Mouse (Mus musculus) MEL (cell line): Measurements from ENCODE around the gene Kcna6. TPM values are rescaled to one million over a fixed set of nuclear protein-coding genes. Genes with fewer than 3 reads are reported as not detected.

Source experiments
- DNase-seq: peaks from one replicate; pipeline ENCODE4 v3.0.0; 2011; ENCODE audit warnings: low read depth, low spot score
- H3K27ac ChIP-seq: 2 replicates; pipeline ENCODE4 v1.5.1; 2012; ENCODE audit warnings: low read depth, mild to moderate bottlenecking, control low read depth, low read length, moderate library complexity; ENCODE audit not compliant: control insufficient read depth
- H3K27me3 ChIP-seq, 2 experiments: fragments of 150-350 bp in 1 of 2; sonication (generic) in 1 of 2; 2 replicates each; pipeline ENCODE4 v1.6.1; 2012; ENCODE audit warnings: low read length in 2 of 2, mild to moderate bottlenecking in 2 of 2, improper control_type of control experiment in 1 of 2, moderate library complexity in 1 of 2; ENCODE audit not compliant: insufficient read depth in 2 of 2, control insufficient read depth in 1 of 2
- H3K36me3 ChIP-seq, 2 experiments: 2 replicates each; pipeline ENCODE4 v1.6.1; 2012 to 2014; ENCODE audit warnings: low read length in 2 of 2, improper control_type of control experiment in 1 of 2, inconsistent platforms in 1 of 2, mild to moderate bottlenecking in 1 of 2; ENCODE audit not compliant: insufficient read depth in 2 of 2, control insufficient read depth in 1 of 2
- H3K4me1 ChIP-seq, 2 experiments: fragments of 150-350 bp in 1 of 2; sonication (generic) in 1 of 2; 2 replicates each; pipeline ENCODE4 v1.6.1; 2012; ENCODE audit warnings: low read length in 2 of 2, improper control_type of control experiment in 1 of 2, mild to moderate bottlenecking in 1 of 2; ENCODE audit not compliant: insufficient read depth in 2 of 2, control insufficient read depth in 1 of 2
- H3K4me3 ChIP-seq, 2 experiments: fragments of 150-350 bp in 1 of 2; sonication (generic) in 1 of 2; 2 replicates each; pipeline ENCODE4 v1.5.1; 2012; ENCODE audit warnings: low read depth in 2 of 2, low read length in 2 of 2, mild to moderate bottlenecking in 2 of 2, moderate library complexity in 2 of 2, control low read depth in 1 of 2, improper control_type of control experiment in 1 of 2; ENCODE audit not compliant: control insufficient read depth in 1 of 2, insufficient read depth in 1 of 2
- H3K79me2 ChIP-seq: 2 replicates; pipeline ENCODE4 v1.6.1; 2012; ENCODE audit warnings: mild to moderate bottlenecking, low read length, moderate library complexity; ENCODE audit not compliant: control insufficient read depth, poor library complexity, insufficient read depth
- H3K9ac ChIP-seq: 2 replicates; pipeline ENCODE4 v1.6.1; 2012; ENCODE audit warnings: low read depth, mild to moderate bottlenecking, control low read depth, low read length, moderate library complexity; ENCODE audit not compliant: control insufficient read depth, poor library complexity, severe bottlenecking
- H3K9me3 ChIP-seq: fragments of 150-350 bp; sonication (generic); replicated peaks from 2 replicates; pipeline ENCODE4 v1.6.1; 2012; ENCODE audit warnings: mild to moderate bottlenecking, low read length, improper control_type of control experiment, moderate library complexity; ENCODE audit not compliant: insufficient read depth
- BHLHE40 ChIP-seq: IDR thresholded peaks from 2 replicates; pipeline ENCODE4 v1.6.1; 2012; ENCODE audit warnings: low read depth, mild to moderate bottlenecking, inconsistent platforms, low read length, improper control_type of control experiment, borderline replicate concordance
- E2F4 ChIP-seq: IDR thresholded peaks from 2 replicates; pipeline ENCODE4 v1.6.1; 2011; ENCODE audit warnings: low read depth, low read length, improper control_type of control experiment, borderline replicate concordance
- ELF1 ChIP-seq: IDR thresholded peaks from 2 replicates; pipeline ENCODE4 v1.6.1; 2014; ENCODE audit warnings: low read depth, mild to moderate bottlenecking, inconsistent platforms, low read length, improper control_type of control experiment, moderate library complexity
- EP300 ChIP-seq, 2 experiments: IDR thresholded peaks; 2 replicates each; pipeline ENCODE4 v1.6.1; 2011; ENCODE audit warnings: improper control_type of control experiment in 2 of 2, low read length in 2 of 2, low read depth in 1 of 2, mild to moderate bottlenecking in 1 of 2
- KAT2A ChIP-seq: conservative IDR thresholded peaks from 2 replicates; pipeline ENCODE4 v1.6.1; 2012; ENCODE audit warnings: low read depth, low read length, improper control_type of control experiment, inconsistent platforms
- MAFK ChIP-seq: IDR thresholded peaks from 2 replicates; pipeline ENCODE4 v1.6.1; 2011; ENCODE audit warnings: low read depth, mild to moderate bottlenecking, low read length, improper control_type of control experiment, borderline replicate concordance
- MAX ChIP-seq: IDR thresholded peaks from 2 replicates; pipeline ENCODE4 v1.6.1; 2011; ENCODE audit warnings: low read length, improper control_type of control experiment
- MAZ ChIP-seq: IDR thresholded peaks from 2 replicates; pipeline ENCODE4 v1.6.1; 2012; ENCODE audit warnings: low read depth, mild to moderate bottlenecking, inconsistent platforms, low read length, improper control_type of control experiment
- MEF2A ChIP-seq: IDR thresholded peaks from 2 replicates; pipeline ENCODE4 v1.6.1; 2014; ENCODE audit warnings: low read depth, mild to moderate bottlenecking, inconsistent platforms, low read length, improper control_type of control experiment; ENCODE audit not compliant: poor library complexity, insufficient replicate concordance, severe bottlenecking; ENCODE audit errors: extremely low read depth
- MXI1 ChIP-seq: IDR thresholded peaks from 2 replicates; pipeline ENCODE4 v1.6.1; 2011; ENCODE audit warnings: mild to moderate bottlenecking, low read depth, low read length, improper control_type of control experiment
- MYB ChIP-seq: IDR thresholded peaks from 2 replicates; pipeline ENCODE4 v1.6.1; 2011; ENCODE audit warnings: mild to moderate bottlenecking, low read depth, low read length, improper control_type of control experiment
- NRF1 ChIP-seq: IDR thresholded peaks from 2 replicates; pipeline ENCODE4 v1.6.1; 2014; ENCODE audit warnings: low read depth, mild to moderate bottlenecking, inconsistent platforms, low read length, improper control_type of control experiment, moderate library complexity; ENCODE audit not compliant: poor library complexity, insufficient read depth, severe bottlenecking
- POLR2A ChIP-seq, 2 experiments: IDR thresholded peaks; 2 replicates each; pipeline ENCODE4 v1.6.1; 2011 to 2012; ENCODE audit warnings: low read length in 2 of 2, mild to moderate bottlenecking in 2 of 2, control low read depth in 1 of 2, improper control_type of control experiment in 1 of 2, low read depth in 1 of 2, moderate library complexity in 1 of 2; ENCODE audit not compliant: control insufficient read depth in 1 of 2, insufficient read depth in 1 of 2, poor library complexity in 1 of 2
- POLR2AphosphoS2 ChIP-seq: IDR thresholded peaks from 2 replicates; pipeline ENCODE4 v1.6.1; 2011; ENCODE audit warnings: low read length, improper control_type of control experiment
- RAD21 ChIP-seq: IDR thresholded peaks from 2 replicates; pipeline ENCODE4 v1.6.1; 2011; ENCODE audit warnings: mild to moderate bottlenecking, low read depth, low read length, improper control_type of control experiment
- TAL1 ChIP-seq: IDR thresholded peaks from 2 replicates; pipeline ENCODE4 v1.6.1; 2012; ENCODE audit warnings: mild to moderate bottlenecking, inconsistent platforms, low read length, moderate library complexity, mixed read lengths
- TCF12 ChIP-seq: IDR thresholded peaks from 2 replicates; pipeline ENCODE4 v1.6.1; 2014; ENCODE audit warnings: low read depth, mild to moderate bottlenecking, inconsistent platforms, low read length, improper control_type of control experiment, moderate library complexity
- UBTF ChIP-seq: IDR thresholded peaks from 2 replicates; pipeline ENCODE4 v1.6.1; 2012; ENCODE audit warnings: low read depth, mild to moderate bottlenecking, inconsistent platforms, low read length, improper control_type of control experiment, moderate library complexity, borderline replicate concordance; ENCODE audit not compliant: insufficient read depth
- USF1 ChIP-seq: IDR thresholded peaks from 2 replicates; pipeline ENCODE4 v1.6.1; 2014; ENCODE audit warnings: low read depth, mild to moderate bottlenecking, inconsistent platforms, low read length, improper control_type of control experiment, moderate library complexity
- ZMIZ1 ChIP-seq: IDR thresholded peaks from 2 replicates; pipeline ENCODE4 v1.6.1; 2012; ENCODE audit warnings: low read depth, mild to moderate bottlenecking, inconsistent platforms, low read length, improper control_type of control experiment, moderate library complexity
- ZNF384 ChIP-seq: IDR thresholded peaks from 2 replicates; pipeline ENCODE4 v1.6.1; 2012; ENCODE audit warnings: low read depth, mild to moderate bottlenecking, inconsistent platforms, low read length, improper control_type of control experiment
- polyA plus RNA-seq, 2 experiments: library from polyadenylated mRNA; stranded (reverse) in 1 of 2; unstranded in 1 of 2; fragments of >175 nt in 1 of 2; fragments of >200 nt in 1 of 2; gene quantifications; 2 replicates each; pipeline versions ENCODE4 v1.2.1 to v1.2.4; 2012; ENCODE audit warnings: low replicate concordance in 2 of 2, low read depth in 1 of 2; ENCODE audit not compliant: insufficient read length in 2 of 2, insufficient read depth in 1 of 2, missing spikeins in 1 of 2
- total RNA-seq: library from RNA; depleted of rRNA; stranded (reverse); fragments of 300-350 nt; gene quantifications from 2 replicates; pipeline ENCODE4 v1.2.3, GENCODE M21; 2012

The Kcna6 gene
- total and polyA plus RNA-seq, 3 experiments: not detected

GRCm38 (mm10) chr6:126739326-126740210 lies 906 bp downstream of the Kcna6 start:
- TF ChIP-seq NRF1: no peak
- TF ChIP-seq TAL1: no peak
- TF ChIP-seq MAZ: no peak
- no peak for TF ChIP-seq POLR2A (IDR thresholded peaks at IDR 0.05; ENCODE audit: control insufficient read depth in 1 of 2, insufficient read depth in 1 of 2, low read depth in 1 of 2, low read length in 2 of 2, poor library complexity in 1 of 2)
- TF ChIP-seq ELF1: no peak
- TF ChIP-seq, all 39 proteins: peak for 0
- DNase-seq: no peak
- no peaks in the 10 kb centered on the region for H3K9me3 ChIP-seq
- no peaks in the 10 kb centered on the region for H3K4me1 ChIP-seq
- no peak overlapping the region for H3K4me3 ChIP-seq
- no peaks in the 10 kb centered on the region for H3K79me2 ChIP-seq
- no peaks in the 10 kb centered on the region for H3K36me3 ChIP-seq
- no peak overlapping the region for H3K9ac ChIP-seq
- H3K27me3 ChIP-seq: no peaks in the 10 kb centered on the region
- no peak overlapping the region for H3K27ac ChIP-seq

DNA sequence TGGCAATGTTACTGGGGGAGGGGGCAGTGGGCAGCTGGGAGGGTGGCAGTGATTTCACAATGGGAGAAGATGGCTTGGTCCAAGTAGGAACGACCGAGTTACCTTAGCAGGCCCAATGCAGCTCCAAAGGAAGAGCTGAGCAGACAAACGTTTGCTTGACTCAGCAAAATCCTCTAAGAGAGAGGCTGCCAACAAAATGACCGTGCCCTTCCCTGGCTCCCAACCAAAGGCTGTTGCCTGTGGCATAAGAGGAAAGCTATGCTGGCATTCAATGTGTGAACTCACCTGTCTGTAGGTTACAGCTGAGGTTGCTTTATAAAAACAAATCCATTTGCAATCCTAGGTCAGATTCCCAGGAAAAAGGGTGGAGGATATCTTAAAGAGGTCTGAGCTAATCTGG lies 3.5 kb downstream of the Kcna6 start:
- no peak for DNase-seq
- no peaks in the 10 kb centered on the region for H3K4me1 ChIP-seq
- no peak for TF ChIP-seq RAD21
- TF ChIP-seq MYB: no peak
- TF ChIP-seq TCF12: no peak
- H3K79me2 ChIP-seq: no peaks in the 10 kb centered on the region
- no peak overlapping the region for H3K27ac ChIP-seq
- no peak overlapping the region for H3K9ac ChIP-seq
- H3K27me3 ChIP-seq: no peaks in the 10 kb centered on the region
- H3K9me3 ChIP-seq: no peaks in the 10 kb centered on the region
- H3K4me3 ChIP-seq: no peak overlapping the region
- H3K36me3 ChIP-seq: no peaks in the 10 kb centered on the region

GRCm38 (mm10) chr6:126735806-126736205 lies 4.7 kb downstream of the Kcna6 start:
- no peaks in the 10 kb centered on the region for H3K9me3 ChIP-seq
- TF ChIP-seq BHLHE40 (no peak), MAX (no peak), MAFK (no peak), ZMIZ1 (no peak), MYB (no peak), POLR2AphosphoS2 (no peak), TAL1 (no peak), UBTF (no peak), MEF2A (no peak), USF1 (no peak), ZNF384 (no peak), E2F4 (no peak), MXI1 (no peak), KAT2A (no peak), EP300 (IDR thresholded peaks at IDR 0.05; ENCODE audit: low read depth in 1 of 2, low read length in 2 of 2) (no peak)

More at GRCm38 (mm10) chr6:126735806-126736205, 4.7 kb downstream of the Kcna6 start:
- Histone ChIP-seq H3K79me2 (no peaks in the 10 kb centered on the region), H3K36me3 (no peaks in the 10 kb centered on the region), H3K4me3 (no peak overlapping the region), H3K4me1 (no peaks in the 10 kb centered on the region), H3K27me3 (no peaks in the 10 kb centered on the region), H3K9ac (no peak overlapping the region), H3K27ac (no peak overlapping the region)
- DNase-seq: no peak
